Mouse (Mus musculus) lung, postnatal 0 days (tissue): ENCODE results near the gene Glipr1l2.

Source experiments
- CTCF ChIP-seq: IDR thresholded peaks from 2 replicates; pipeline ENCODE4 v1.5.1; 2016; ENCODE audit warnings: antibody characterized with exemption, mild to moderate bottlenecking
- EP300 ChIP-seq: IDR thresholded peaks from 2 replicates; pipeline ENCODE4 v1.6.1; 2016; ENCODE audit warnings: antibody characterized with exemption, mild to moderate bottlenecking, control low read depth

DNA sequence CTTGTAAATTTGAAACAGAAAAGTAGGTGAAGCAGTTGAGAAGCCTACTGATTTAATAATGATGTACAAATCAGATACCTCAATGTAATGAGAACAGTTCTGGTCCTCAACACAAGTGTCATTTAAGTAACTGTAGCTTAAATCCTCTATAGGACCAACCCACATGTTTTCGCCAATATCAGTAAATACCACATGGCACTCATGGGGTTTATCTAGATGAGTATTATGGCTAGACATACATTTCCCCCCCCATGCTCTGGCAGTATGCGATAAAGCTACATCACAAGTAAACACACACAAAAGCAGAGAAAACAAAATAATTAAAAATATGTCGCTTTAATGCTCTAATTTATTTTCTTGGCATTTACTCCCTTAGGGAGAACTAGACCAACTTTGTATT, 49.0 kb downstream of the Glipr1l2 start:
- TF ChIP-seq CTCF (no peak), EP300 (no peak)
